Mouse (Mus musculus) embryonic facial prominence, embryonic 14.5 days (tissue): ENCODE measurements around the gene Mdh1. TPM values are rescaled to one million over a fixed set of nuclear protein-coding genes. Genes with fewer than 3 reads are reported as not detected.

ENCODE experiments used
- ATAC-seq: fragments of 200-750 bp; cut with Nextera tagmentation; 2 replicates; pipeline ENCODE4 v1.8.0; 2017; ENCODE audit warnings: low read depth, moderate number of reproducible peaks, moderate TSS enrichment
- DNase-seq: peaks from one replicate; pipeline ENCODE4 v3.0.0-alpha.2; 2015; ENCODE audit warnings: low spot score
- H3K27ac ChIP-seq: fragments of 300-500 bp; sonication (generic); replicated peaks from 2 replicates; pipeline ENCODE4 v1.5.1; 2014; ENCODE audit warnings: low read depth, mild to moderate bottlenecking, low read length, moderate library complexity
- H3K27me3 ChIP-seq: fragments of 300-500 bp; sonication (generic); replicated peaks from 2 replicates; pipeline ENCODE4 v1.6.1; 2014; ENCODE audit warnings: low read length; ENCODE audit not compliant: control insufficient read depth, insufficient read depth
- H3K36me3 ChIP-seq: fragments of 300-500 bp; sonication (generic); 2 replicates; pipeline ENCODE4 v1.6.1; 2014; ENCODE audit warnings: low read length, mixed read lengths; ENCODE audit not compliant: control insufficient read depth, insufficient read depth
- H3K4me1 ChIP-seq: fragments of 300-500 bp; sonication (generic); 2 replicates; pipeline ENCODE4 v1.6.1; 2014; ENCODE audit warnings: antibody characterized with exemption, low read length; ENCODE audit not compliant: control insufficient read depth, insufficient read depth
- H3K4me2 ChIP-seq: fragments of 300-500 bp; sonication (generic); 2 replicates; pipeline ENCODE4 v1.6.1; 2014; ENCODE audit warnings: low read depth, mild to moderate bottlenecking, low read length, moderate library complexity, mixed read lengths
- H3K4me3 ChIP-seq: fragments of 300-500 bp; sonication (generic); 2 replicates; pipeline ENCODE4 v1.5.1; 2014; ENCODE audit warnings: low read depth, mild to moderate bottlenecking, low read length
- H3K9ac ChIP-seq: fragments of 300-500 bp; sonication (generic); 2 replicates; pipeline ENCODE4 v1.6.1; 2014; ENCODE audit warnings: low read depth, mild to moderate bottlenecking, low read length, moderate library complexity, mixed read lengths
- H3K9me3 ChIP-seq: fragments of 300-500 bp; sonication (generic); 2 replicates; pipeline ENCODE4 v1.6.1; 2016; ENCODE audit warnings: low read length; ENCODE audit not compliant: control insufficient read depth
- WGBS: fragments of 180-500 bp; shearing (Covaris S2); extraction: QIAGEN DNeasy Blood & Tissue Kit; methylation state at CpG from one replicate; pipeline ENCODE4 v1.1.7; 2014; 5-methylcytosine and 5-hydroxymethylcytosine counted together
- polyA plus RNA-seq: library from polyadenylated mRNA; unstranded; fragments of >200 nt; fragmentation: Nextera tagmentation; extraction: Ambion mirVana; gene quantifications from 2 replicates; pipeline ENCODE4 v1.2.1, GENCODE M21; 2014

Mdh1 gene
- 401 and 437 TPM in 2 replicates for polyA plus RNA-seq

DNA sequence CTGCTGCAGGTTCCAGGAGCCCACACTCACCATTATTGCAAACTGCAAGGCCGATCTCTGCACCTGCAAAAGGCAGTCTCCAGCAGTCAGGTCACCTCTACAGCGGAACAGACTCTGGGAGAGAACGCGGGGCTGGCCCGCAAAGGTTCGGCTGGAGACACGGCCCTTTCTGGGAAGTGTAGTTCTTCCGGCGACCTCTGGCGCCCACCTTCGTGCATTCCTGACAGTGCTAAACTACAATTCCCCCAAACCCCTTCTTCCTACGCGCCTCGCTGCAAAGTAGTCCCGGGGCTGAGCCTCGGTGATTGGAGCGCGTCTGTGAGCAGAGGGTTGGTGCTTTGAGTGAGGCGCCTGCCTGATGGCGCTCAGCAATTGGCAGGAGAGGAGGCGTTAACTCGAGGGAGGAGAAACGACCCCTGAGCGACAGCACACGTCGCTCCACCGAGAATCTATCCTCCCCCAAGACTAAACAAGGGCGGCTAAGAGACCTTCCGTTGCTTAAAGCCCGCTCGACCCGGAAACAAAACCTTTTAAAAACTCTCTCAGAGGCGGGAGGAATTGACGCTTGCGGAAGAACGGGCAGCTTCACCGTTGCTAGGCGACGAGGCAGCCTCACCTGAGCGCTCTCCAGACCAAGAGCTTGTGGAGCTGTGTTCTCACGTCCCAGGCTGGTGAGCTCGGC, at the start of gene Mdh1, which contains the start of gene Wdpcp:
Gene Mdh1, minus strand, starts transcription at position 668 of the 682 bp plus-strand sequence.
Gene Wdpcp, plus strand, starts transcription at position 536 of the 682 bp plus-strand sequence.
- H3K4me1 ChIP-seq: peaks cover 7% of the 10 kb centered on the region
- peak within 1 kb of the TSS; percentile 70 for H3K27ac ChIP-seq
- ATAC-seq (peak; percentile 99), DNase-seq (peak; percentile 99)
- peaks cover 2% of the 10 kb centered on the region; the same call in 1 of the 2 replicates for H3K36me3 ChIP-seq
- H3K27me3 ChIP-seq: no peaks in the 10 kb centered on the region
- under 1% methylated on average over 41 of the region's 42 CpGs for WGBS
- peak within 1 kb of the TSS; percentile 67 for H3K4me2 ChIP-seq
- H3K9ac ChIP-seq: peak within 1 kb of the TSS; percentile 74
- no peaks in the 10 kb centered on the region for H3K9me3 ChIP-seq
- peak within 1 kb of the TSS; percentile 86 for H3K4me3 ChIP-seq

- Histone ChIP-seq H3K36me3 (no peaks in the 10 kb centered on the region), H3K4me3 (no peak overlapping the region), H3K9ac (no peak overlapping the region), H3K4me1 (no peaks in the 10 kb centered on the region), H3K27me3 (no peaks in the 10 kb centered on the region), H3K9me3 (no peaks in the 10 kb centered on the region), H3K27ac (no peak overlapping the region), H3K4me2 (no peak overlapping the region)
- ATAC-seq (no peak), DNase-seq (no peak)
Measured at GRCm38 (mm10) chr11:21615915-21616314, 43.7 kb upstream of the Mdh1 start.

GRCm38 (mm10) chr11:21602497-21602896, 30.3 kb upstream of the Mdh1 start:
- no peak overlapping the region for H3K4me2 ChIP-seq
- no peak overlapping the region for H3K9ac ChIP-seq
- no peaks in the 10 kb centered on the region for H3K27me3 ChIP-seq
- DNase-seq (peak; percentile 59), ATAC-seq (peak; percentile 62; the same call in 1 of the 2 replicates)
- H3K4me3 ChIP-seq: no peak overlapping the region
- WGBS: 38% methylated on average over 5 of the region's 5 CpGs
- no peaks in the 10 kb centered on the region for H3K4me1 ChIP-seq
- H3K27ac ChIP-seq: no peak overlapping the region
- H3K9me3 ChIP-seq: no peaks in the 10 kb centered on the region
- H3K36me3 ChIP-seq: no peaks in the 10 kb centered on the region

DNA sequence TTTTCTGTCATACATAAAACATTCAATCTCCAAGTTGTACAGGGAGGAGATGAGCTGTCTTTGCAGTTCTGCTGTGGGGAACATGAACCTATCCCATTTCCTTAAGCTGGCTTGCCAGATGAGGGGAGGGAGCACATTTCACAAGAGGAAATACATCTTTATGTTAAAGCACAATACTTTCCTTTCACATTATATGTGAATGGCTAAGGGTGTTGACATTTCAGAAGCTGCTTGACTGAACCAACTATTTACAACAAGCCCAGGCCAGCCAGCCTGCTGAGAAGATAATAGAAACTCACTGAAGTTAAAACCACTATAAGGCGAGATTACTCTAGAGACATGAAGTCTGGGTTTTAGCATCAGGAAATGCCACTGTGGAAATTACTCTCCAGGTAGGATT, 11.1 kb upstream of the Mdh1 start:
- Histone ChIP-seq H3K4me3 (no peak overlapping the region), H3K4me2 (no peak overlapping the region), H3K36me3 (no peaks in the 10 kb centered on the region), H3K9ac (no peak overlapping the region), H3K27me3 (no peaks in the 10 kb centered on the region), H3K27ac (no peak overlapping the region), H3K4me1 (no peaks in the 10 kb centered on the region), H3K9me3 (no peaks in the 10 kb centered on the region)
- ATAC-seq: peak; percentile 84; the same call in 1 of the 2 replicates
- peak; percentile 72 for DNase-seq
- WGBS: 26% methylated on average over 1 of the region's 1 CpGs

DNA sequence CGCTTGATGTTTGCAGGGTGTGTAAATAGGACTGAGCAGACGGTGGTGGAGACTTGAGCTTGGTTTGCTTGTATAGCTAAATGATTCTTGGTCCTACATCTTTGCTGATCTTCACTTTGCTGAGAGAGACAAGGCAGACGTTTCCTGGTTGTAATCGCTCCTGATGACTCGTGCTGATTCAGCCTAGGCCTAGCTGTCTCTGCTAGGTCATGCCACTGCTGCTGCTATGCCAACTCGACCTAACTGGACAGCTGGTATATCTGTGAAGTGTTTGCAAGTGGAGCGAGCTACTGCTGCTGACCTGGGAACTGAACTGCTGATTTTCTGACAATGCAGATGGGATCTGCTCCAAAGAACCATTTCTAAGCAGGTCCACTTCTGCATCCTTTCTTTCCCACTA, 9.3 kb upstream of the Mdh1 start:
- Histone ChIP-seq H3K4me3 (no peak overlapping the region), H3K4me1 (no peaks in the 10 kb centered on the region), H3K9ac (no peak overlapping the region), H3K9me3 (no peaks in the 10 kb centered on the region), H3K4me2 (no peak overlapping the region), H3K36me3 (no peaks in the 10 kb centered on the region), H3K27me3 (no peaks in the 10 kb centered on the region), H3K27ac (no peak overlapping the region)
- DNase-seq: no peak
- no peak for ATAC-seq
- 73% methylated on average over 7 of the region's 7 CpGs for WGBS

DNA sequence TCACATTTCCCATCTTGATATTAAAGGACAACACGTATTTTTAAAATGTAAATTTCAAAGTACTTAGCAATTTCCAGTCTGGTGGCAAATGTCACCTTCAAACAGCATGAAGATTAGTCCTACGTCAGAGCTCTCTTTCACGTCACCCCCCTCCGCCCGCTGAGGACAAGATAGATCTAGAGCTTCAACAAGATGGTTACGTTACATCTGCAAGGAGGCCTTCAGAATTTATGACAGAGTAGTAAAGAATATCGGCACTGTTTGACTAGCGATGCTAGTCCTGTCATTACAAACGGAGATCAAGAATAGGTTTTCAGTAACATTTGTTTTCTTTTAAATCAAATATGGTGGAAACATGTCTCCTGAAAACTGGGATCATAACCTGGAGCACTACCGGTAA, 1.2 kb downstream of the Mdh1 start:
- peak; percentile 8 for DNase-seq
- peak overlapping the region; percentile 70; the same call in 1 of the 2 replicates for H3K27ac ChIP-seq
- H3K4me3 ChIP-seq: peak overlapping the region; percentile 86
- peak overlapping the region; percentile 67 for H3K4me2 ChIP-seq
- peaks cover 7% of the 10 kb centered on the region for H3K4me1 ChIP-seq
- WGBS: 6% methylated on average over 10 of the region's 10 CpGs
- H3K9ac ChIP-seq: peak overlapping the region; percentile 74
- peaks cover 10% of the 10 kb centered on the region for H3K36me3 ChIP-seq
- H3K27me3 ChIP-seq: no peaks in the 10 kb centered on the region
- no peak for ATAC-seq
- no peaks in the 10 kb centered on the region for H3K9me3 ChIP-seq

DNA sequence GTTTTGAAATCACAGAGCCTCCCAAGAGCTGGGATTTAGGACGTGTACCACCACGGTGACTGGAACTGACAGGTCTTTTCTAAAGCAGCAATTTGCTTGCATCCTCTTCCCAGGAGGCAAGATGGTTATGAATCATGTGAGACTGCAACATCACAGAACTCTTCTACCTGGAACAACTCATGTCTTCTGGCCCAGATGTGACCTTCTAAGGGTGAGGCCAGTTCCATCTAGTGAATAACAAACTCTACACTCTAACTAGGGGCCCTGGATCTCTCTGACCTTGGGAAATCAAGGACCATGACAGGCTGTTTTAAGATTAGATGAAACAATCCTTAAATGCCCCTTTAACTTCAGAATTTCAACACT, 2.1 kb downstream of the Mdh1 start:
- peak overlapping the region; percentile 67 for H3K4me2 ChIP-seq
- H3K9ac ChIP-seq: peak overlapping the region; percentile 22; the same call in 1 of the 2 replicates
- no peak for DNase-seq
- H3K4me3 ChIP-seq: peak overlapping the region; percentile 86; the same call in 1 of the 2 replicates
- no peak for ATAC-seq
- no peak overlapping the region for H3K27ac ChIP-seq
- 56% methylated on average over 2 of the region's 2 CpGs for WGBS
- peaks cover 17% of the 10 kb centered on the region for H3K36me3 ChIP-seq
- peaks cover 7% of the 10 kb centered on the region for H3K4me1 ChIP-seq
- no peaks in the 10 kb centered on the region for H3K27me3 ChIP-seq
- no peaks in the 10 kb centered on the region for H3K9me3 ChIP-seq

DNA sequence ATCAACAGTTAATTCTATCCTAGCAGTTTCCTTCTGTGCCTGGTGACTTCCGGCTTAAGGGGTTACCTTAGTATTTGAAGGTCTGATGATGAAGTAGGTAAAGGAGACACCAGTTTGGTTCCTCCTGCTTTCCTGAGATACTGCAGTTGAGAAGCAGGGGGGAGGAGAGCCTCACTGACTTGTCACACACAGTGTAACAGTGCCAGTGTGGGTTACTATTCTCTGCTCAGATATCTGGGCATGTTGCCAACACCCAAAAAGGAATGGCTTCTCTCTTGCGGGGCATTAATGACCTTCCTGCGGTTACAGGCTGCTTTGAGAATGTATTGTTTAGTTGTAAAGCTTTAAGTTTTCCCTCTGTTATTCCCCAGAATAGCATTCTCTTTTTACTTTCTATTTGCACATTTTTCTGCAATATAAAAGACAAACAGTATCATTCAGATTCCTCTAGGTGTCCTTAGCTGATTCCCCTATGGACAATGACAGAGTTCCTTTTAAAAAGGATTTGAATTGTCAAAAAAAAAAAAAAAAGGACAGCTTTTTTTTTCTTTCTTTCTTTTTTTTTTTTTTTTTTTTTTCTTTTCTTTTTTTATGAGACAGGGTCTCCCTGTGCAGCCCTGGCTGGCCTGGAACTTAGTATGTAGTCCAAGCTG, 2.6 kb downstream of the Mdh1 start:
- H3K4me1 ChIP-seq: peaks cover 7% of the 10 kb centered on the region
- H3K4me2 ChIP-seq: peak overlapping the region; percentile 67
- H3K9me3 ChIP-seq: no peaks in the 10 kb centered on the region
- no peak overlapping the region for H3K9ac ChIP-seq
- ATAC-seq: no peak
- H3K4me3 ChIP-seq: peak overlapping the region; percentile 86; the same call in 1 of the 2 replicates
- no peak overlapping the region for H3K27ac ChIP-seq
- peak; percentile 88 for DNase-seq
- WGBS: 38% methylated on average over 3 of the region's 3 CpGs
- no peaks in the 10 kb centered on the region for H3K27me3 ChIP-seq
- peaks cover 22% of the 10 kb centered on the region for H3K36me3 ChIP-seq
